Mouse (Mus musculus) midbrain, postnatal 0 days (tissue): ENCODE data around the gene Pde4a. TPM values are rescaled to one million over a fixed set of nuclear protein-coding genes. Genes with fewer than 3 reads are reported as not detected.
"Not testable (repeated sequence)": the region's sequence is repeated elsewhere in the genome, so short reads cannot be mapped to it uniquely, and the experiment has no call there.

Source experiments
- ATAC-seq: fragments of 200-750 bp; cut with Nextera tagmentation; 2 replicates; pipeline ENCODE4 v1.8.0; 2017; ENCODE audit warnings: moderate number of reproducible peaks, mild to moderate bottlenecking, moderate TSS enrichment, moderate library complexity; ENCODE audit not compliant: low FRiP score
- DNase-seq: peaks from one replicate; pipeline ENCODE4 v3.0.0-alpha.2; 2015; ENCODE audit warnings: low spot score
- H3K27ac ChIP-seq: fragments of 300-500 bp; sonication (generic); 2 replicates; pipeline ENCODE4 v1.5.1; 2014; ENCODE audit warnings: low read depth, mild to moderate bottlenecking, low read length, mixed read lengths
- H3K27me3 ChIP-seq: fragments of 300-500 bp; sonication (generic); 2 replicates; pipeline ENCODE4 v1.6.1; 2014; ENCODE audit warnings: low read length, control low read depth, mixed read lengths; ENCODE audit not compliant: insufficient read depth
- H3K36me3 ChIP-seq: fragments of 300-500 bp; sonication (generic); 2 replicates; pipeline ENCODE4 v1.6.1; 2014; ENCODE audit warnings: low read length, control low read depth, mixed read lengths; ENCODE audit not compliant: insufficient read depth
- H3K4me1 ChIP-seq: fragments of 300-500 bp; sonication (generic); 2 replicates; pipeline ENCODE4 v1.6.1; 2014; ENCODE audit warnings: mild to moderate bottlenecking, control low read depth, antibody characterized with exemption, low read length, mixed read lengths; ENCODE audit not compliant: insufficient read depth
- H3K4me2 ChIP-seq: fragments of 300-500 bp; sonication (generic); 2 replicates; pipeline ENCODE4 v1.6.1; 2014; ENCODE audit warnings: low read depth, mild to moderate bottlenecking, low read length, mixed read lengths; ENCODE audit not compliant: poor library complexity, severe bottlenecking
- H3K4me3 ChIP-seq: fragments of 300-500 bp; sonication (generic); 2 replicates; pipeline ENCODE4 v1.5.1; 2014; ENCODE audit warnings: low read depth, mild to moderate bottlenecking, low read length, moderate library complexity
- H3K9ac ChIP-seq: fragments of 300-500 bp; sonication (generic); replicated peaks from 2 replicates; pipeline ENCODE4 v1.6.1; 2014; ENCODE audit warnings: mild to moderate bottlenecking, low read length, moderate library complexity, mixed read lengths; ENCODE audit not compliant: poor library complexity, severe bottlenecking
- H3K9me3 ChIP-seq: fragments of 300-500 bp; sonication (generic); 2 replicates; pipeline ENCODE4 v1.6.1; 2016; ENCODE audit warnings: low read length, control low read depth
- CTCF ChIP-seq: IDR thresholded peaks from 2 replicates; pipeline ENCODE4 v1.5.1; 2016; ENCODE audit warnings: antibody characterized with exemption, mild to moderate bottlenecking
- WGBS: fragments of 180-500 bp; shearing (Covaris S2); extraction: QIAGEN DNeasy Blood & Tissue Kit; methylation state at CpG from one replicate; pipeline ENCODE4 v1.1.7; 2014; 5-methylcytosine and 5-hydroxymethylcytosine counted together
- polyA plus RNA-seq: library from polyadenylated mRNA; unstranded; fragments of >200 nt; fragmentation: Nextera tagmentation; extraction: Ambion mirVana; gene quantifications from 2 replicates; pipeline ENCODE4 v1.2.1, GENCODE M21; 2015
- total RNA-seq: library from RNA; depleted of rRNA; stranded (reverse); fragments of >200 nt; gene quantifications from 2 replicates; pipeline ENCODE4 v1.2.3, GENCODE M21; 2014

The Pde4a gene
- total and polyA plus RNA-seq, 2 experiments from 2014 or later = 46.5 to 59.8 TPM

GRCm38 (mm10) chr9:21248326-21248725 lies 82.8 kb downstream of the Pde4a start, which contains the start of gene S1pr5:
Gene S1pr5, minus strand, starts transcription at chr9:21248443.
- Histone ChIP-seq H3K4me2 (peak within 1 kb of the TSS; percentile 26; the same call in 1 of the 2 replicates), H3K36me3 (no peaks in the 10 kb centered on the region), H3K9me3 (no peaks in the 10 kb centered on the region), H3K9ac (no peak within 1 kb of the TSS), H3K27me3 (peaks cover 55% of the 10 kb centered on the region), H3K27ac (no peak within 1 kb of the TSS), H3K4me1 (peaks cover 6% of the 10 kb centered on the region; the same call in 1 of the 2 replicates), H3K4me3 (no peak within 1 kb of the TSS)
- WGBS = 1% methylated on average over 26 of the region's 30 CpGs
- ATAC-seq (no peak), DNase-seq (no peak)
- no peak for TF ChIP-seq CTCF

- no peak overlapping the region for H3K27ac ChIP-seq
- peaks cover 3% of the 10 kb centered on the region; the same call in 1 of the 2 replicates for H3K4me1 ChIP-seq
- H3K4me3 ChIP-seq = no peak overlapping the region
- H3K27me3 ChIP-seq = peaks cover 45% of the 10 kb centered on the region
- H3K9ac ChIP-seq = no peak overlapping the region
- H3K36me3 ChIP-seq = no peaks in the 10 kb centered on the region
- no peak for ATAC-seq
- 45% methylated on average over 17 of the region's 17 CpGs for WGBS
- H3K9me3 ChIP-seq = no peaks in the 10 kb centered on the region
- TF ChIP-seq CTCF = no peak
- no peak overlapping the region for H3K4me2 ChIP-seq
- DNase-seq = no peak
These were observed 84.4 kb downstream of the Pde4a start for GRCm38 (mm10) chr9:21249629-21250508.

GRCm38 (mm10) chr9:21250509-21250908 lies 85.0 kb downstream of the Pde4a start:
- ATAC-seq = no peak
- H3K4me2 ChIP-seq = no peak overlapping the region
- H3K9me3 ChIP-seq = no peaks in the 10 kb centered on the region
- no peaks in the 10 kb centered on the region for H3K36me3 ChIP-seq
- DNase-seq = peak; percentile 46
- peaks cover 3% of the 10 kb centered on the region; the same call in 1 of the 2 replicates for H3K4me1 ChIP-seq
- no peak for TF ChIP-seq CTCF
- H3K27me3 ChIP-seq = peaks cover 39% of the 10 kb centered on the region
- no peak overlapping the region for H3K9ac ChIP-seq
- H3K4me3 ChIP-seq = no peak overlapping the region
- 59% methylated on average over 2 of the region's 2 CpGs for WGBS
- H3K27ac ChIP-seq = no peak overlapping the region

GRCm38 (mm10) chr9:21251116-21251735 lies 85.7 kb downstream of the Pde4a start:
- Histone ChIP-seq H3K9me3 (no peaks in the 10 kb centered on the region), H3K4me1 (peaks cover 3% of the 10 kb centered on the region; the same call in 1 of the 2 replicates), H3K4me2 (no peak overlapping the region), H3K9ac (no peak overlapping the region), H3K36me3 (no peaks in the 10 kb centered on the region), H3K4me3 (no peak overlapping the region), H3K27ac (no peak overlapping the region), H3K27me3 (peaks cover 35% of the 10 kb centered on the region)
- no peak for TF ChIP-seq CTCF
- DNase-seq = no peak
- WGBS = 69% methylated on average over 13 of the region's 13 CpGs
- ATAC-seq = no peak

- no peak overlapping the region for H3K9ac ChIP-seq
- DNase-seq (no peak), ATAC-seq (no peak)
- no peak for TF ChIP-seq CTCF
- no peaks in the 10 kb centered on the region for H3K36me3 ChIP-seq
- H3K4me3 ChIP-seq = no peak overlapping the region
- no peak overlapping the region for H3K27ac ChIP-seq
- H3K27me3 ChIP-seq = peaks cover 7% of the 10 kb centered on the region
- no peaks in the 10 kb centered on the region for H3K9me3 ChIP-seq
- no peaks in the 10 kb centered on the region for H3K4me1 ChIP-seq
- H3K4me2 ChIP-seq = no peak overlapping the region
These were observed 89.2 kb downstream of the Pde4a start for GRCm38 (mm10) chr9:21254690-21255089.

GRCm38 (mm10) chr9:21256349-21256748 lies 90.8 kb downstream of the Pde4a start:
- not testable (repeated sequence) for ATAC-seq, H3K4me1 ChIP-seq, H3K36me3 ChIP-seq, H3K4me2 ChIP-seq, H3K9ac ChIP-seq, H3K27me3 ChIP-seq, H3K27ac ChIP-seq, H3K9me3 ChIP-seq, DNase-seq, H3K4me3 ChIP-seq
- WGBS = 79% methylated on average over 4 of the region's 4 CpGs
